Mouse (Mus musculus) kidney, adult 2 months (tissue): Measurements from ENCODE around the gene Begain. TPM values are rescaled to one million over a fixed set of nuclear protein-coding genes. Genes with fewer than 3 reads are reported as not detected.

Experiments
- DNase-seq: peaks from one replicate; pipeline ENCODE4 v3.0.0; 2021
- H3K27ac ChIP-seq: fragments of 200-500 bp; 2 replicates; pipeline ENCODE4 v1.5.1; 2012; ENCODE audit warnings: low read depth, low read length, control low read depth, inconsistent platforms; ENCODE audit not compliant: insufficient read depth
- H3K27me3 ChIP-seq: fragments of 200-500 bp; replicated peaks from 2 replicates; pipeline ENCODE4 v1.6.1; 2012; ENCODE audit warnings: mild to moderate bottlenecking, moderate library complexity, low read length, inconsistent platforms; ENCODE audit not compliant: control insufficient read depth, insufficient read depth
- H3K36me3 ChIP-seq: fragments of 200-500 bp; 2 replicates; pipeline ENCODE4 v1.6.1; 2012; ENCODE audit warnings: mild to moderate bottlenecking, moderate library complexity, low read length, inconsistent platforms; ENCODE audit not compliant: control insufficient read depth, insufficient read depth
- H3K4me1 ChIP-seq: fragments of 200-500 bp; 2 replicates; pipeline ENCODE4 v1.6.1; 2011; ENCODE audit warnings: low read length; ENCODE audit not compliant: control insufficient read depth, insufficient read depth
- H3K4me3 ChIP-seq: fragments of 200-500 bp; 2 replicates; pipeline ENCODE4 v1.5.1; 2011; ENCODE audit warnings: mild to moderate bottlenecking, low read depth, low read length, control low read depth; ENCODE audit not compliant: insufficient read depth
- CTCF ChIP-seq: fragments of 200-500 bp; conservative IDR thresholded peaks from 2 replicates; pipeline ENCODE4 v1.5.1; 2011; ENCODE audit warnings: low read depth, mild to moderate bottlenecking, control low read depth, low read length, moderate library complexity, mixed read lengths; ENCODE audit not compliant: insufficient read depth, insufficient read length
- POLR2A ChIP-seq: fragments of 200-500 bp; IDR thresholded peaks from one replicate; pipeline ENCODE4 v1.6.1; 2011; ENCODE audit warnings: low read depth, low read length, control low read depth
- WGBS: fragments of 180-500 bp; shearing (Covaris S2); methylation state at CpG from one replicate; pipeline ENCODE4 v1.1.7; 2018; 5-methylcytosine and 5-hydroxymethylcytosine counted together
- polyA plus RNA-seq: library from polyadenylated mRNA; depleted of rRNA; stranded (reverse); fragments of >200 nt; gene quantifications from 2 replicates; pipeline ENCODE4 v1.2.3, GENCODE M21; 2012; rRNA removed

Begain gene
- polyA plus RNA-seq = 0.54 and 0.56 TPM in 2 replicates

- peak within 1 kb of the TSS; percentile 16 for H3K4me3 ChIP-seq
- DNase-seq = no peak
- H3K4me1 ChIP-seq = no peaks in the 10 kb centered on the region
- H3K27ac ChIP-seq = no peak within 1 kb of the TSS
- WGBS = 7% methylated on average over 48 of the region's 48 CpGs
- no peaks in the 10 kb centered on the region for H3K36me3 ChIP-seq
- H3K27me3 ChIP-seq = no peaks in the 10 kb centered on the region
- TF ChIP-seq CTCF = no peak
Observed at GRCm38 (mm10) chr12:109068167-109068653, at the start of gene Begain. TSS of gene Begain (minus strand) at chr12:109068217.

- no peak for DNase-seq
- TF ChIP-seq POLR2A (no peak), CTCF (no peak)
- no peak overlapping the region for H3K4me3 ChIP-seq
- no peak overlapping the region for H3K27ac ChIP-seq
- 62% methylated on average over 8 of the region's 8 CpGs for WGBS
- H3K27me3 ChIP-seq = no peaks in the 10 kb centered on the region
- H3K36me3 ChIP-seq = no peaks in the 10 kb centered on the region
- no peaks in the 10 kb centered on the region for H3K4me1 ChIP-seq
Observed at GRCm38 (mm10) chr12:109115707-109116106, 47.7 kb upstream of the Begain start.

- H3K27me3 ChIP-seq = no peaks in the 10 kb centered on the region
- H3K36me3 ChIP-seq = no peaks in the 10 kb centered on the region
- H3K4me3 ChIP-seq = no peak overlapping the region
- TF ChIP-seq POLR2A (no peak), CTCF (no peak)
- no peak for DNase-seq
- 59% methylated on average over 10 of the region's 10 CpGs for whole genome bisulfite sequencing
- H3K4me1 ChIP-seq = no peaks in the 10 kb centered on the region
- H3K27ac ChIP-seq = no peak overlapping the region
Observed at GRCm38 (mm10) chr12:109115161-109115560, 47.1 kb upstream of the Begain start.

GRCm38 (mm10) chr12:109112996-109113592 lies 45.1 kb upstream of the Begain start:
- no peaks in the 10 kb centered on the region for H3K27me3 ChIP-seq
- no peaks in the 10 kb centered on the region for H3K36me3 ChIP-seq
- no peak for TF ChIP-seq CTCF
- TF ChIP-seq POLR2A = no peak
- peak; percentile 7 for DNase-seq
- 47% methylated on average over 10 of the region's 10 CpGs for WGBS
- no peak overlapping the region for H3K4me3 ChIP-seq
- no peaks in the 10 kb centered on the region for H3K4me1 ChIP-seq
- H3K27ac ChIP-seq = no peak overlapping the region

GRCm38 (mm10) chr12:109112354-109112995 lies 44.5 kb upstream of the Begain start:
- no peak overlapping the region for H3K4me3 ChIP-seq
- no peaks in the 10 kb centered on the region for H3K4me1 ChIP-seq
- no peaks in the 10 kb centered on the region for H3K36me3 ChIP-seq
- 27% methylated on average over 9 of the region's 9 CpGs for WGBS
- peak; percentile 1 for DNase-seq
- no peaks in the 10 kb centered on the region for H3K27me3 ChIP-seq
- TF ChIP-seq POLR2A (no peak), CTCF (no peak)
- no peak overlapping the region for H3K27ac ChIP-seq

- TF ChIP-seq CTCF = no peak
- no peak for TF ChIP-seq POLR2A
- no peak overlapping the region for H3K27ac ChIP-seq
- no peak for DNase-seq
- 79% methylated on average over 13 of the region's 13 CpGs for WGBS
- H3K27me3 ChIP-seq = no peaks in the 10 kb centered on the region
- H3K4me3 ChIP-seq = no peak overlapping the region
- no peaks in the 10 kb centered on the region for H3K4me1 ChIP-seq
- H3K36me3 ChIP-seq = no peaks in the 10 kb centered on the region
Observed at GRCm38 (mm10) chr12:109108911-109109310, 40.9 kb upstream of the Begain start.

- Histone ChIP-seq H3K4me1 (no peaks in the 10 kb centered on the region), H3K27me3 (no peaks in the 10 kb centered on the region), H3K36me3 (no peaks in the 10 kb centered on the region), H3K27ac (no peak overlapping the region), H3K4me3 (no peak overlapping the region)
- no peak for DNase-seq
- WGBS = 91% methylated on average over 7 of the region's 7 CpGs
- no peak for TF ChIP-seq POLR2A
- no peak for TF ChIP-seq CTCF
Observed at GRCm38 (mm10) chr12:109100381-109100780, 32.4 kb upstream of the Begain start.
